Mouse (Mus musculus): ENCODE results near the gene Pax5.

Gene Pax5

GRCm38 (mm10) chr4:44495836-44496235, 214.5 kb downstream of the Pax5 start:
- DNase-seq (ENCODE audit: extremely low read depth, low read depth, low spot score) = no peak

- DNase-seq (ENCODE audit: extremely low read depth, low read depth, low spot score) = no peak
Measured at GRCm38 (mm10) chr4:44493756-44494155, 216.5 kb downstream of the Pax5 start.

GRCm38 (mm10) chr4:44490872-44491271, 219.4 kb downstream of the Pax5 start:
- no peak for DNase-seq (ENCODE audit: extremely low read depth, low read depth, low spot score)

GRCm38 (mm10) chr4:44488702-44489101, 221.6 kb downstream of the Pax5 start:
- no peak for DNase-seq (ENCODE audit: extremely low read depth, low read depth, low spot score)

- no peak for DNase-seq (ENCODE audit: extremely low read depth, low read depth, low spot score)
Measured at GRCm38 (mm10) chr4:44488219-44488618, 222.1 kb downstream of the Pax5 start.

GRCm38 (mm10) chr4:44482851-44483250, 227.4 kb downstream of the Pax5 start:
- DNase-seq (ENCODE audit: extremely low read depth, low read depth, low spot score) = no peak

GRCm38 (mm10) chr4:44479755-44480154, 230.5 kb downstream of the Pax5 start:
- no peak for DNase-seq (ENCODE audit: extremely low read depth, low read depth, low spot score)

Data from fat pad, adult 2 months (tissue).